Mouse (Mus musculus) embryonic fibroblast, embryonic 13.5 days (primary cell): ENCODE data around the gene Mroh8.

Experiments used
- CTCF ChIP-seq: IDR thresholded peaks from 2 replicates; pipeline ENCODE4 v1.5.1; 2011; ENCODE audit warnings: mild to moderate bottlenecking, control low read depth, low read length, moderate library complexity, borderline replicate concordance; ENCODE audit not compliant: insufficient read depth
- POLR2A ChIP-seq: IDR thresholded peaks from 2 replicates; pipeline ENCODE4 v1.6.1; 2011; ENCODE audit warnings: low read depth, mild to moderate bottlenecking, control low read depth, low read length, moderate library complexity

DNA sequence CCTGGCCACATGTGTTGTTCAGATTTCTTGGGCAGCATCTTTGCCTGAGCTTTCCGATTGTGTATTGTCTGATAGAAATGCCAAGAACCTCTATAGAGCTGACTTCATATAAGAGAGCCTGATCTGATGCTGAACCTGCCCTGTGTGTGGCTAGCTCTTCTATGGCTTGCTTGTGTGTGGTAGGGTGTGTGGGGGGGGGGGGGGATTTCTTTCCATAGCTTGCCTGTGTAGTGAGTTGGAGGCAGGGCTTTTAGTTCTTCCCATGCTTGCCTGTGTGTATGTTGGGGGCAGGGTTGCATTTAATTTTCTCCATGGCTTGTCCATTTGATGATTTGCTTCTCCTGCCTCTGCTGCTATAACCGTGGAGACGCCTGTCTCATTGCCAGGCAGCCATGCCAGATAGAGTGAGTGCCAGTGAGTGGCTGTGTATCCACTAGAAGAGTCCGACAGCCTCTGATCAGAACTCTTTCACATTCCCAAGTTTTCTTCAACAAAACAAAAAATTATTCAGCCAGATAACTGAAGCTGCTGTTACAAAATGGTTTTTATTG is 28.4 kb upstream of the Mroh8 start:
- TF ChIP-seq CTCF, result no peak
- no peak for TF ChIP-seq POLR2A
